Mouse (Mus musculus) CH12.LX (cell line): Measurements from ENCODE around the gene Tmem43.

Source experiments
- CHD1 ChIP-seq: IDR thresholded peaks from 2 replicates; pipeline ENCODE4 v1.6.1; 2012; ENCODE audit warnings: low read depth, low read length, improper control_type of control experiment, inconsistent platforms
- CTCF ChIP-seq, 2 experiments: IDR thresholded peaks in 1 of 2; conservative IDR thresholded peaks in 1 of 2; 2 replicates each; pipeline ENCODE4 v1.5.1; 2011 to 2012; ENCODE audit warnings: low read depth in 2 of 2, low read length in 2 of 2, improper control_type of control experiment in 1 of 2, inconsistent platforms in 1 of 2, mild to moderate bottlenecking in 1 of 2, moderate library complexity in 1 of 2
- ELF1 ChIP-seq: IDR thresholded peaks from 2 replicates; pipeline ENCODE4 v1.6.1; 2014; ENCODE audit warnings: low read depth, mild to moderate bottlenecking, inconsistent platforms, low read length, improper control_type of control experiment
- EP300 ChIP-seq: IDR thresholded peaks from 2 replicates; pipeline ENCODE4 v1.6.1; 2011; ENCODE audit warnings: low read length, improper control_type of control experiment
- HCFC1 ChIP-seq: IDR thresholded peaks from 2 replicates; pipeline ENCODE4 v1.6.1; 2012; ENCODE audit warnings: low read depth, mild to moderate bottlenecking, inconsistent platforms, low read length, improper control_type of control experiment
- MYC ChIP-seq: IDR thresholded peaks from 2 replicates; pipeline ENCODE4 v1.6.1; 2011; ENCODE audit warnings: low read depth, mild to moderate bottlenecking, improper control_type of control experiment, low read length
- PAX5 ChIP-seq: IDR thresholded peaks from 2 replicates; pipeline ENCODE4 v1.6.1; 2012; ENCODE audit warnings: low read length, inconsistent platforms, mixed read lengths
- POLR2A ChIP-seq: IDR thresholded peaks from 2 replicates; pipeline ENCODE4 v1.6.1; 2011; ENCODE audit warnings: low read depth, mild to moderate bottlenecking, improper control_type of control experiment, low read length
- SMC3 ChIP-seq: IDR thresholded peaks from 2 replicates; pipeline ENCODE4 v1.6.1; 2011; ENCODE audit warnings: low read depth, low read length, improper control_type of control experiment
- TCF12 ChIP-seq: IDR thresholded peaks from 2 replicates; pipeline ENCODE4 v1.6.1; 2014; ENCODE audit warnings: low read depth, mild to moderate bottlenecking, inconsistent platforms, low read length, improper control_type of control experiment
- USF1 ChIP-seq: IDR thresholded peaks from 2 replicates; pipeline ENCODE4 v1.6.1; 2014; ENCODE audit warnings: low read depth, mild to moderate bottlenecking, inconsistent platforms, low read length, improper control_type of control experiment
- ZC3H11A ChIP-seq: IDR thresholded peaks from 2 replicates; pipeline ENCODE4 v1.6.1; 2012; ENCODE audit warnings: low read depth, mild to moderate bottlenecking, inconsistent platforms, low read length, improper control_type of control experiment

GRCm38 (mm10) chr6:91514737-91515362, 41.3 kb downstream of the Tmem43 start:
- TF ChIP-seq PAX5 (no peak), EP300 (no peak), CTCF (conservative IDR thresholded peaks at IDR 0.05 in 1 of 2, IDR thresholded peaks at IDR 0.05 in 1 of 2; ENCODE audit: low read depth in 2 of 2, low read length in 2 of 2) (no peak), TCF12 (no peak), SMC3 (no peak), ELF1 (no peak), HCFC1 (no peak), CHD1 (no peak), POLR2A (no peak), MYC (no peak), USF1 (no peak), ZC3H11A (no peak)
